Mouse (Mus musculus): ENCODE measurements around the gene Atp8a2. TPM values are rescaled to one million over a fixed set of nuclear protein-coding genes. Genes with fewer than 3 reads are reported as not detected.
A peak's percentile ranks its signal among the peaks of the same experiment; 100 is the strongest.

Atp8a2 gene
- polyA plus RNA-seq, 1 experiment from 2014 or later: 0.74 TPM

GRCm38 (mm10) chr14:59629308-59629707 lies 567.7 kb downstream of the Atp8a2 start:
- no peak overlapping the region for H3K27ac ChIP-seq (ENCODE audit: low read depth, low read length)
- H3K4me3 ChIP-seq (ENCODE audit: low read length): no peak overlapping the region
- no peak overlapping the region for H3K9ac ChIP-seq (ENCODE audit: low read depth, low read length)
- no peak overlapping the region for H3K4me2 ChIP-seq (replicated peaks; ENCODE audit: low read depth, low read length)
- no peaks in the 10 kb centered on the region for H3K27me3 ChIP-seq (ENCODE audit: control insufficient read depth, insufficient read depth, low read length)
- H3K9me3 ChIP-seq (ENCODE audit: control insufficient read depth, low read length): no peaks in the 10 kb centered on the region
- peaks cover 7% of the 10 kb centered on the region for H3K36me3 ChIP-seq (ENCODE audit: control insufficient read depth, insufficient read depth, low read length)
- 86% methylated on average over 15 of the region's 15 CpGs for WGBS
- no peak for ATAC-seq (ENCODE audit: low FRiP score, low TSS enrichment)
- peaks cover 8% of the 10 kb centered on the region; the same call in 1 of the 2 replicates for H3K4me1 ChIP-seq (ENCODE audit: control insufficient read depth, insufficient read depth, low read length)

GRCm38 (mm10) chr14:59627823-59628222 lies 569.2 kb downstream of the Atp8a2 start:
- Histone ChIP-seq H3K4me3 (ENCODE audit: low read length) (peak overlapping the region; percentile 58), H3K9me3 (ENCODE audit: control insufficient read depth, low read length) (no peaks in the 10 kb centered on the region), H3K4me1 (ENCODE audit: control insufficient read depth, insufficient read depth, low read length) (peaks cover 8% of the 10 kb centered on the region; the same call in 1 of the 2 replicates), H3K4me2 (replicated peaks; ENCODE audit: low read depth, low read length) (peak overlapping the region; percentile 82), H3K9ac (ENCODE audit: low read depth, low read length) (peak overlapping the region; percentile 23), H3K27me3 (ENCODE audit: control insufficient read depth, insufficient read depth, low read length) (no peaks in the 10 kb centered on the region), H3K36me3 (ENCODE audit: control insufficient read depth, insufficient read depth, low read length) (peaks cover 7% of the 10 kb centered on the region), H3K27ac (ENCODE audit: low read depth, low read length) (no peak overlapping the region)
- no peak for ATAC-seq (ENCODE audit: low FRiP score, low TSS enrichment)
- 31% methylated on average over 7 of the region's 7 CpGs for WGBS

- Histone ChIP-seq H3K27ac (ENCODE audit: low read depth, low read length) (no peak overlapping the region), H3K27me3 (ENCODE audit: control insufficient read depth, insufficient read depth, low read length) (no peaks in the 10 kb centered on the region), H3K36me3 (ENCODE audit: control insufficient read depth, insufficient read depth, low read length) (peaks cover 7% of the 10 kb centered on the region), H3K4me1 (ENCODE audit: control insufficient read depth, insufficient read depth, low read length) (peaks cover 8% of the 10 kb centered on the region; the same call in 1 of the 2 replicates), H3K4me3 (ENCODE audit: low read length) (peak overlapping the region; percentile 58), H3K9ac (ENCODE audit: low read depth, low read length) (peak overlapping the region; percentile 70; the same call in 1 of the 2 replicates), H3K9me3 (ENCODE audit: control insufficient read depth, low read length) (no peaks in the 10 kb centered on the region), H3K4me2 (replicated peaks; ENCODE audit: low read depth, low read length) (peak overlapping the region; percentile 82)
- no peak for ATAC-seq (ENCODE audit: low FRiP score, low TSS enrichment)
- WGBS: 17% methylated on average over 9 of the region's 9 CpGs
Observed at GRCm38 (mm10) chr14:59627142-59627680, 569.8 kb downstream of the Atp8a2 start.

- no peak for ATAC-seq (ENCODE audit: low FRiP score, low TSS enrichment)
- Histone ChIP-seq H3K9ac (ENCODE audit: low read depth, low read length) (peak overlapping the region; percentile 70; the same call in 1 of the 2 replicates), H3K27ac (ENCODE audit: low read depth, low read length) (no peak overlapping the region), H3K4me2 (replicated peaks; ENCODE audit: low read depth, low read length) (peak overlapping the region; percentile 82), H3K9me3 (ENCODE audit: control insufficient read depth, low read length) (no peaks in the 10 kb centered on the region), H3K4me1 (ENCODE audit: control insufficient read depth, insufficient read depth, low read length) (peaks cover 8% of the 10 kb centered on the region; the same call in 1 of the 2 replicates), H3K4me3 (ENCODE audit: low read length) (peak overlapping the region; percentile 58), H3K27me3 (ENCODE audit: control insufficient read depth, insufficient read depth, low read length) (no peaks in the 10 kb centered on the region), H3K36me3 (ENCODE audit: control insufficient read depth, insufficient read depth, low read length) (peaks cover 7% of the 10 kb centered on the region)
- WGBS: 19% methylated on average over 8 of the region's 8 CpGs
Observed at GRCm38 (mm10) chr14:59626711-59627110, 570.3 kb downstream of the Atp8a2 start.

- 0% methylated on average over 39 of the region's 51 CpGs for WGBS
- Histone ChIP-seq H3K9me3 (ENCODE audit: control insufficient read depth, low read length) (no peaks in the 10 kb centered on the region), H3K4me2 (replicated peaks; ENCODE audit: low read depth, low read length) (peak overlapping the region; percentile 82), H3K4me3 (ENCODE audit: low read length) (peak overlapping the region; percentile 58), H3K27me3 (ENCODE audit: control insufficient read depth, insufficient read depth, low read length) (no peaks in the 10 kb centered on the region), H3K27ac (ENCODE audit: low read depth, low read length) (peak overlapping the region; percentile 73; the same call in 1 of the 2 replicates), H3K36me3 (ENCODE audit: control insufficient read depth, insufficient read depth, low read length) (peaks cover 7% of the 10 kb centered on the region), H3K4me1 (ENCODE audit: control insufficient read depth, insufficient read depth, low read length) (peaks cover 8% of the 10 kb centered on the region; the same call in 1 of the 2 replicates), H3K9ac (ENCODE audit: low read depth, low read length) (peak overlapping the region; percentile 70)
- ATAC-seq (ENCODE audit: low FRiP score, low TSS enrichment): peak; percentile 50
Observed at GRCm38 (mm10) chr14:59625806-59626364, 571.1 kb downstream of the Atp8a2 start.

GRCm38 (mm10) chr14:59625158-59625805 lies 571.7 kb downstream of the Atp8a2 start, which contains the start of gene Shisa2:
Shisa2 (plus strand) TSS chr14:59625308.
- peaks cover 6% of the 10 kb centered on the region for H3K36me3 ChIP-seq (ENCODE audit: control insufficient read depth, insufficient read depth, low read length)
- WGBS: under 1% methylated on average over 61 of the region's 65 CpGs
- peak within 1 kb of the TSS; percentile 70 for H3K9ac ChIP-seq (ENCODE audit: low read depth, low read length)
- H3K27ac ChIP-seq (ENCODE audit: low read depth, low read length): peak within 1 kb of the TSS; percentile 73; the same call in 1 of the 2 replicates
- no peaks in the 10 kb centered on the region for H3K9me3 ChIP-seq (ENCODE audit: control insufficient read depth, low read length)
- ATAC-seq (ENCODE audit: low FRiP score, low TSS enrichment): peak; percentile 91
- H3K4me2 ChIP-seq (replicated peaks; ENCODE audit: low read depth, low read length): peak within 1 kb of the TSS; percentile 82
- H3K4me3 ChIP-seq (ENCODE audit: low read length): peak within 1 kb of the TSS; percentile 58
- peaks cover 8% of the 10 kb centered on the region; the same call in 1 of the 2 replicates for H3K4me1 ChIP-seq (ENCODE audit: control insufficient read depth, insufficient read depth, low read length)
- no peaks in the 10 kb centered on the region for H3K27me3 ChIP-seq (ENCODE audit: control insufficient read depth, insufficient read depth, low read length)

- Histone ChIP-seq H3K27ac (ENCODE audit: low read depth, low read length) (no peak overlapping the region), H3K4me2 (replicated peaks; ENCODE audit: low read depth, low read length) (no peak overlapping the region), H3K9me3 (ENCODE audit: control insufficient read depth, low read length) (no peaks in the 10 kb centered on the region), H3K9ac (ENCODE audit: low read depth, low read length) (no peak overlapping the region), H3K27me3 (ENCODE audit: control insufficient read depth, insufficient read depth, low read length) (no peaks in the 10 kb centered on the region), H3K4me3 (ENCODE audit: low read length) (no peak overlapping the region), H3K4me1 (ENCODE audit: control insufficient read depth, insufficient read depth, low read length) (peaks cover 8% of the 10 kb centered on the region; the same call in 1 of the 2 replicates), H3K36me3 (ENCODE audit: control insufficient read depth, insufficient read depth, low read length) (no peaks in the 10 kb centered on the region)
- 24% methylated on average over 9 of the region's 9 CpGs for WGBS
- no peak for ATAC-seq (ENCODE audit: low FRiP score, low TSS enrichment)
Observed at GRCm38 (mm10) chr14:59624326-59624885, 572.6 kb downstream of the Atp8a2 start.

- Histone ChIP-seq H3K27me3 (ENCODE audit: control insufficient read depth, insufficient read depth, low read length) (no peaks in the 10 kb centered on the region), H3K4me1 (ENCODE audit: control insufficient read depth, insufficient read depth, low read length) (no peaks in the 10 kb centered on the region), H3K36me3 (ENCODE audit: control insufficient read depth, insufficient read depth, low read length) (no peaks in the 10 kb centered on the region), H3K9me3 (ENCODE audit: control insufficient read depth, low read length) (no peaks in the 10 kb centered on the region), H3K9ac (ENCODE audit: low read depth, low read length) (no peak overlapping the region), H3K4me3 (ENCODE audit: low read length) (no peak overlapping the region), H3K27ac (ENCODE audit: low read depth, low read length) (no peak overlapping the region), H3K4me2 (replicated peaks; ENCODE audit: low read depth, low read length) (no peak overlapping the region)
- no peak for ATAC-seq (ENCODE audit: low FRiP score, low TSS enrichment)
- WGBS: 45% methylated on average over 7 of the region's 7 CpGs
Observed at GRCm38 (mm10) chr14:59616802-59617201, 580.2 kb downstream of the Atp8a2 start.
